Mouse (Mus musculus) yolk sac, embryonic 10.5 days (tissue): ENCODE measurements around the gene Marc2.
A peak's percentile ranks its signal among the peaks of the same experiment; 100 is the strongest.

Experiments
- DNase-seq: peaks from one replicate; pipeline ENCODE4 v3.0.0-alpha.2; 2017; ENCODE audit warnings: low spot score

Marc2 gene

DNA sequence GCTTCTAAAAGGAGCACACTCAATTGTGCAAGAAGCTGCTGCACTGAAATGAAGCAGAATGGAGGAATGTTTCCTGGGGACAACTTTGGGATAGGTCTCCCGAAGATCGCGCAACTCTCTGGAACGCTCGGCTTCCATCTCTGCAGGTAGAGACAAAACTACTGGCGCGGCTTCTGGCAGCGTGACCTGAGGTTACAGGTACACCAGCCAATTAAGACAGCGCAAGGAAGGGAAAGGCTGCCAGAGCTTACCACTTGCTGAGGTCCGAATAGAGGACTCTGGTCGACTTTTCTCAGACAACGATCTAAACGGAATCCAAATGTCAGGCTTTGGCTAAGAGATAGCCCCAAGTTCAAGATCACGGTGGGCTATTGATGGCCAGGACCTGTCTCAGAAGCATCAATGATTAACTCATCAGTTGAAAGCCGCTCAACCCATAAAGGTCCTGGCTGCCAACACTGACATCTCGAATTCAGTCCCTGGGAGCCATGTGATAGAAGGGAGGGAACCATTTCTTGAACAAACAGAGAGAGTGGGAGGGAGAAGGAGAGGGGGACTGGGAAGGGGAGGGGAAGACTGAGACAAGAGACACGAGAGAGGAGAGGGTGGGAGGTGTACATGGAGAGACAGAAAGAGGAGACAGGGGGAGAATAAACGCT, at the start of gene Marc2:
Gene Marc2 (minus strand): TSS at position 360 of the 659 bp plus-strand sequence.
- DNase-seq, result peak; percentile 66

DNA sequence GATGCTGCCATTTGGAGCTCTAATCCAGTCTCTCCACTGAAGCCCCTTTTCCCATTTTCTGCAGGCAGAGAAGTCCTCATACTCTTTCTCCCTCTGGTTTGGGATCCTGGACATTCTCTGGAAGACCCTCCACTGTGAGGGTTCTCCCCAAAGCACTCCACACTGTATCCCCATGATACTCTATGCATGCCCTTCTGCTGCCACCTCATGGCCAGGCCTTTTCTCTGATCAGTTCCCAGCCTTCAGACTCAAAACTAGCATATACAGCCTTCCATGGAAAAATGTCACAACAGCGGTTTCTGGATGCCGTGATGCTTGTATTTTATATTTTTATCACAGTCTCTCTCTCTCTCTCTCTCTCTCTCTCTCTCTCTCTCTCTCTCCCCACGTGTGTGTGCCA, 45.7 kb upstream of the Marc2 start:
- no peak for DNase-seq

DNA sequence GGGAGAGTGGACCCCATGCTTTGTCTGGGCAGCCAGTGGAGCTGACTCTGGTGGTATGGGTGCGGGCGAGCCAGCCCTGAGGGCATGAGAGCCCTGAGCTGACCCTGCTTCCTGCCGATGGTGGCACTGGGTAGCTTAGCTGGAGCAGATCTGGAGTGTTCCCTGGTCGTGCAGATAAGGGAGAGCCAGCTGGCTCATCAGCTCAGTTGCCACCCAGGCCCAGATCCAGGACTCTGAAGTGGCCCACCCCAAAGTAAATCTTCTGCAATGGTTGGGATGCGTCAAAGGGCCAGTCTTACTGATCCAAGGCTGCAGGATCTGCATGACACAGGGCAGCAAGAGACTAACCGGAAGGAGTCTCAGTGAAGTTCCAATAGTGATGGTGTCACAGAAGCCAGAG, 43.2 kb upstream of the Marc2 start:
- DNase-seq, result no peak

DNA sequence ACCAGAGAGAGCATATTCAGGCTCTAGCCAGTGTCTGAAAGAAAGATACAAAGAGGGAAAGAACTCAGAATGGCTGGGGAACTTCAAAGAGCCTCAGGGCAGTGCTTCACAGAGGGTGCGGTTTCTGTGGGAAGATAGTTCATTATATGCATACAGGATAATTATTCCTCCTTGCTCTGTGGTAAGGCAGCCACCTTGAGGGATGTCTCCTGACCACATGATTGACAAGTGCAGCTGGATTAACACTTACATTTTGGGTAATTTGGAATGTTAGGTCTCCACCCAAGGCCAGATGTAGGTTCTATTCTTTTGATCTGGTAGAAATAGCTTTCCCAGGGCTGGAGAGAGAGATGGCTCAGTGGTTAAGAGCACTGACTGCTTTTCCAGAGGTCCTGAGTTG, 39.9 kb upstream of the Marc2 start:
- DNase-seq, result no peak

DNA sequence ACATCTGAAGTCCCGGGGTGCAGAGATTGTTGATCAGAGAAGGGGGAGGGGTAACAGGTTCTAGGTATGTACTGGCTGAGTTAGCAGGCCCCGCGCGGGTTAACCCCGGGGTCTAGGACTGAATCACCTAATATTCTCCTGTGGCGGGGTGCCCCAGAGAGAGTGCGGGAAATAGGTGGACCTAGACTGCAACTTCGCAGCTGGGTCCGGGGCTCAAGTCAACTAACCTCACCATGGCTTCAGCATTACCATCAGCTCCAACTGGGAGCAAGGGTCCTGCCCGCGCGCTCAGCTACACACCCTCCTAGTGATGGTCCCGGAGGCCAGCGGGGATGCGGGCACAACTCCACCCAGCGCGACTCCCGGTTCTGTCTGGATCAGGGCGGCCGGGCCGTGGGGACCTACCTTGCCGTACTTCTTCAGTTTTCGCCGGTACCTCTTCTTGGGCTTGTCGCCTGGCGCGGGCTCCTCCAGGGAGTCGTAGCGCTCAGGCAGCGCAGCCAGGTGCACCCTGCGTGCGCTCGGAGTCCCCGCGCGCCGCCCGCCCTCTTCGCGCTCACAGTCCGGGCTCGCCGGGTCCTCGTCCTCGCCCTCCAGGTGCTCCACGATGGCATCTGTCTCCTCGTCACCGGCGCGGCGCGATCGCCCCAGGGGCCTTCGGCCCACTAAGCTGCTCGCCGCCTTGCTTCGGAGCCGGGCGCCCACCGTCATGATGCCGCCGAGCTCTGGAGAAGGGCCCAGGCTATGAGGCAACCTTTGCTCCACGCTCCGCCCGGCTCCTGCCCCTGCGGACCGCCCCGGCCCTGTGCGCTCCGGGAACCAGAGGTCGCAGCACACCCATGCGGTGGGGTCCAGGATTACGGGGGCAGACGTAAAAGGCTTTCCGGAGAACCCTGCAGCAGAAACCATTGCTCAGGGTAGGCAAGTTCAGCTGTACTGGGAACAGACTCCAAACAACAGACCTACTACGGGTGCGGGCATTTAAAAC, 36.3 kb upstream of the Marc2 start, which contains the start of gene C130074G19Rik:
Gene C130074G19Rik (minus strand): TSS at position 938 of the 988 bp plus-strand sequence.
- DNase-seq, result peak; percentile 84

DNA sequence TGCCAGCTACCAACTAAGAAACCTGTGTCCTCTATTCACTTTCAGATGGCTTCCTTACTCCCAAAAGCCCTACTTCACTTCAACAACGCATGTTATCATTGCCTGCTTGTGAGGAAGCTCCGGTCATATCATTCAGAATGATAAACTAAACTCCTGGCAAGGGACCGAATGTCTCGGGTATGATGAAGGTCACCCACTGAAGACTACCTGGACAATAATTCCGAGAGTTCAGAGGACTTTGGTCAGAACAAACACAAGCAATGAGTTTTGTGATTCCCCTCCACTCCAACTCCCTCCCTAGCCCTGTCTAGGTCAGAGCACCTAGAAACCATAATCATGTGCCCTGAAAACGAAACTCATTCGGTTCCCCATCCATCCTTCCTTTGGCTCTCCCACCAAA, 35.6 kb upstream of the Marc2 start:
- DNase-seq, result no peak

DNA sequence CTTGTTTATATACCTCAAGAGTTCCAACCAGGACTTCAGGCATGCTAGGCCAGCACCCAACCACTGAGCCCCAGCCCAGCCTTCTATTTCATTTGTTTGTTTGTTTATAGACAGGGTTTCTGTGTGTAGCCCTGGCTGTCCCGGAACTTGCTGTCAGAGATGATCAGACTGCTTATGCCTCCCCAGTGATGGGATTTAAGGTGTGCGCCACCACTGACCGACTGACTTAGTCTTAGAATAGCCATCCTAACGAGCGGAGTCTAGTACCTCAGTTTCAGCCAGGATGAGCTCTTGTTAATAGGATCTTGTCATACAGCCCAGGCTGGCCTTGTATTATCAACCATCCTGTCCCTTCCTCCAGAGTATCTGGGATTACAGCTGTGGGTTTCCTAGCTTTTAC, 35.0 kb upstream of the Marc2 start:
- no peak for DNase-seq

DNA sequence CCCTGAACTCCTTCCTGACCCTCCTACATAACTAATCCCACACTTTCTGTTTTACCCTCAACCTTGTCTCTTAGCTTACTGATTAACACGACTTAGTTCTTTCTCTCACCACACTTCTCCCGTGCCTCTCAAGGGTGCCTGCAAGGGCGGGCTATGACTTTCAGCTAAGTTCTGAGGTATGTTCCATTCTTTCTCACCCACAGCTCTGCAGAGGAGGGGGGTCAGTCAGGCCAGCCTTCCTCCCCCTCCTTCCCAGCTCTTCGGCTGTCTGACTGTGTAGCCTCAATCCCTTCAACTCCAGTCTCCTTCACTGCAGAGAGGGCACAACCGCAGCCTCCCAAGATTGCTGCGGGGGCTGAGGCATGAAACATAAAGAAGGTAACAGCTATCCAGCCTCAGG, 32.6 kb upstream of the Marc2 start:
- DNase-seq, result peak; percentile 53

DNA sequence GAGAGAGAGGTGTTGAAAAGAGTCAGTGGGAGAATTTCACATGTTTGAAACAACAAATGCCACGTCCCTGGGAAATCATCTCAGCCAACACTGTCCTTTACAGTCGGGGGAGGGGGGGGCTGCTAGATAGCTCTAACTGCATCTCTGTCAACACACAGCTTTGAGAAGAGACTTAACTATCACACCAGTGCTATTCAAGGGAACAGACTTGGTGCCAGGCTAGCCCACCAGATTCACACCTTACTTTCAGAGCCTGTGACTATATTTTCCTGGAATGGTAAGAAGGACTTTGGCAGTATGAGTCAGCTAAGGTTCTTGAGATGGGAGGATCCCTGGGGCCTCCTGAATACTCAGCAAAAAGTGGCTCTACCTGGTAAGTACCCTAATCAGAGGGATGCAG, 31.1 kb upstream of the Marc2 start:
- no peak for DNase-seq

DNA sequence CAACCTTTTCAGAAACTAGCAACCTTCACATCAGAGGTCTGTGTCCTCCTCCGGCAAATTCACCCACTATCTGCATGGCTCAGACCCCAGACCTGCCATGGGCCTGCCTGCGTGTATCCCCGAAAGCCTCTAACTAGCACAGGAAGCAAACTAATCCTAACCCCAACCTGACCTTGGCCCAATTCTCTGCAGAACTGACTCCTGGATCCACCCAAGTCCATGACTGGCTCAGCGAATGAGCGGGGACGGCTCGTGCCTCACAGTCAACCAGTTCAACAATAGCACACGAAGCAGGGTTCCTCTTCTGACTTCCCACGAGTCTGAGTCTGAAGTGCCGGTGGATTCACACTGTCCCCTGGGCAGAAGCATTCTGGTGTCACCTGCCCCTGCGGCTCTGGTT, 27.7 kb upstream of the Marc2 start:
- no peak for DNase-seq

DNA sequence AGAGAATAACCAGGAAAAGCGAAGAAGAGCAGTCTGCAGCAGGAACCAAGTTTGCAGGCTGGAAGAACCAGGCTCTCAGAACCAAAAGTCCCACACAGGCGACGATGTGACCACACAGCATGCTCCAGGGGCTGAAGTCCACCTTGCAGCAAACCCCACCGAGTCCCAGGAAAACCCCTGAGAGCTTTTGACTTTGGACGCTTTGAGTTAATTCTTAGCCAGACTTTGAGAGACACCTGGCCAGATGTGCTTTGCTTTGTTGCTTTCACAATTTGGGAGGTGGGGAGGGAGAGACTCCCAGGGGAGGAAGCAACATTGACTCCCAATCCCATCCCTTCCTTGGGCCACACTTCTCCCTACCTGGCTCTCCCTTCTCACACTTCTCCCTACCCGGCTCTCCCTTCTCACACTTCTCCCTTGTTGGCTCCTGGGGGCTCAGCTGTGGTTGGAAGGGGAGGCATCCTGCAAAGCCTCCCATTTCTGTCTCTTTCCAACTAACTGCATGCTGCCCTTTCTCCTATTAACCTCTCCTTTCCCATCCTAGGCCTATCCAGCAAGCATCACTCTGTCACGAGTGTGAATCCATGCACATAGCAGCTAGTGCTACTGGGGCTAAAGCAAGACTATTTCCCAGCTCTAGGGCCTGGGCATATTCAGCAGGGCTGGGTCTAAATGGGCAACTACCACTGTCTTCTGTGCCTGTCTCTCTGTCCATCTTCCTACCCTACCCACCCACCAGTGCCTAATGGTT, 26.0 kb upstream of the Marc2 start:
- DNase-seq, result peak; percentile 85

DNA sequence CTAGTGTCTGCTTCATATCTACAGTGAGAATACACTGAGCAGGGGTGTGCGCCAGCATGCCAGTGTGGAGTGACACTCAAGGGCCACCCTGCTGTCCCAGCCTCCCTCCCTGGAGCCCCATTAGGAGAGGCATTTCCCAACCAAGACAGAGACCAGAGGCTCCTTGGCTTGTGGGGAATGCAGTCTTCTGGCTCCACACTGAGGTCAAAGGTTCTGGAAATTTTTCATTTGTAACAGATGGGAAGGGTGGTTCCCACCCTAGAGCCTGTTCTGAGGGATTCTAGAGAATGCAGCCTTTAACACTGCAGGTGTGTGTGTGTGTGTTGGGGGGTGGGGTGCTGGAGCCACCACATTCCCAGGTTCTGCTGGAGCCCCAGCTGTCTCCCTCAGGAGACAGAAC, 25.3 kb upstream of the Marc2 start:
- peak; percentile 79 for DNase-seq

DNA sequence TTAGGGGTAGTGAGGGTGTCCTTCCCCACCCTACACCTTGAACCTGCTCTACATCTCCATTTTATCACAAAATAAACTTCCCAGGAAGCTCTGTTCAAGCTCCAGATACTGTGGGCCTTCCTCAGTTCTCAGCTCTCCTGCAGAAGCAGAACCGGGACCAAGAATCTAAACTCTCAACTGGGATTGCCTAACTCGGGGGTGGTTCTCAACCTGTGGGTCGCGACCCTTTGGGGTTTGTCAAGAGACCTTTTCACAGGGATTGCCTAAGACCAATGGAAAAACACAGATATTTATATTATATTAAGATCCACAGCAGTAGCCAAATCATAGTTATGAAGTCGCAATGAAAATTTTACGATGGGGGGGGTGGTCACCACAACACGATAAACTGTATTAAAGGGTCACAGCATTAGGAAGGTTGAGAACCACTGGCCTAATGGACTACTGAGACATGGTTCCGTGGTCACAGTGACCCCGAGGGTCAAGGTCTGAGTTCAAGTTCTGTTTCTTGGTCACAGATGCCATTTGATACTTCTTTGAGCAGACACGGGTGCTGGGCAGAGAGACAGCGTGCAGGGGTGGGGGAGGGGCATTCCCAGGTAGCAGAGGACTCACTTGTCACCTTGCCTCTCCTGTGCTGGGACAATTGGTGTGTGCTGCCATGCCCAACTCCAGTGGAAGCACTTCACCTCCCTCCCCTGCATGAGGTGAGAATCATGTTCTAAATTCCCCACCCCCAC, 24.6 kb upstream of the Marc2 start:
- DNase-seq, result no peak

DNA sequence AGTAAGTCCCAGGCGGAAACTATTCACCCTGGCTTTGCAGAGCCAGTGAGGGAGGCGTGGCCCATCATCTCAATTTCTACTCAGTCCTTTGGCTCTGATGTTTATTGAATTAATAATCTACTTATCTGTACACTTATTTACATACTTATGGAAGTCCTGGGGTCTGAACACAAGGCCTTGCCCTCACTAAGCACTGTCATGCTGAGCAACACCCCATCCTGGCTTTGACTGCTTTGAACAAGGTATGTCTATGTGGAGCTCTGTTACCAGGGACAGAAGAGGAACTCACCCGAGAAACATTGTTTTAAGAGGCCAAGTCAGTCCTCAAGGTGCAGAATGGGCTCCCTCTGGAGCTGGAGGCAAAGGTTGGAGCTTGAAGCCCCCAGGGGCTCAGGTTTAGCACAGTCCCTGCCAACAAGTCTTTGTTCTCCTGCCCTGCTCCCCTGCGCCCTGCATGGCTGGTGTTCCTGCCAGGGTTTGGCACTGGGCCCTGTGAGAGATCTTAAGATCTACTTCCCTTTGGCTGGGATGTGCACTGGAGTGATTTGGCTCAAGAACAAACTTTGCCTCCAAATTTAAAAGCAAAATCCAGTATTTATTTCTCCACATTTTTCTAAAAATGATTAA, 23.8 kb upstream of the Marc2 start:
- no peak for DNase-seq

DNA sequence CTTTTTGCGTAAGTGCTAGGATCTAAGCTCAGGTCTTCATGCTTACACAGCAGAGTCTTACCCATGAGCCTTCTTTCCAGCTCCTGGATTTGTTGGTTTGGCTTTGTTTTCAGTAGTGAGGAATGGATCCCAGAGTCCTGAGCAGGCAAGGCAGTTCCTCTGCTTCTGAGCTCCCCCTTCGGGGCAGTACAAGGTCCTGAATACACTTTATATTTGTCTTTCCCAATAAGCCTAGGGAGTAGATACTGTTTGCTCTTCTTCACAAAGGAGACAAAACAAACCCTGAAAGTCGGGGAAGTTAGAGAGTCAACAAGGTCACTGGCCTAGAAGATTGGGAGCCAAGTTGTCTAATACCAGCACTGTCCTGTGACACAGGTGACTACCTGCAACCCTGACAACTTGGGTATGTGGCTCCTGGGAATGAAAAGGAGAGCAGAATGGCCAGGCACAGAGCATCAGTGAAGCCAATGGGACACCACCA, 21.4 kb upstream of the Marc2 start:
- DNase-seq, result peak; percentile 79

DNA sequence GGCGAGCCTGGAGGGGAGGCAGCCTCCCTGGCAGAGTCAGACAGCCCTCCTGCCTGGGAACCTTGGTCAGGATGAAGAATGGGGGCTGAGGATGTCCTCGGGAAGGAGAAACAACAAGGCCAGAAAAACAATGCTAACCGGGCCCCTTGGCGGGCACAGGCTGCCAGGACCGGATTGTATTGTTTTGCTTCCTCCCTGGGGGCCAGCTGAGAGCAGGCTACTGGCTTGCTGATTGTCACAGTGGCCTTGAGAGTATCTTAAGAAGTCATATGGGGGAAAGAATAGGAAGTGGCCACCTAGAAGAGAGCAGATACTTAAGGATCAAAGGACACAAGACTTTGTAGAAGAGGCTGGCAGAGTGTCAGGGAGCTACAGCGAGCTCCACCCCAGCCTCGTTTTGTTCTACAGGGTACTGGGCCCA, 18.1 kb upstream of the Marc2 start:
- DNase-seq, result no peak

DNA sequence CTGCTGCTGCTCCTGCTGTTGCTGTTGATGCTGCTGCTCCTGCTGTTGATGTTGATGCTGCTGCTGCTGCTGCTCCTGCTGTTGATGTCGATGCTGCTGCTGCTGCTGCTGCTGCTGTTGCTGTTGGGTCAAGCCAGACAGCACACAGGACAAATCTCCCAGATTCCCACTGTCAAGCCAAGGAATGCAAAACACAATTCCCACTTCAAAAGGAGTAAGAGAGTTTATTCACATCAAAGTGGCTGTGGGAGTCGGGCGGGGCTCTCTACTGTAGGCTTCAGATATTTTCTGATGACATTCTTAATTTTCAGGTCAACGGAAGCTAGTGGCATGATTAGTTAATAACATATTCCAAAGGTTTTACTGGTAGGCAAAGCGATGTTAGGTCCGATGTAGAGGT, 16.4 kb upstream of the Marc2 start:
- no peak for DNase-seq

DNA sequence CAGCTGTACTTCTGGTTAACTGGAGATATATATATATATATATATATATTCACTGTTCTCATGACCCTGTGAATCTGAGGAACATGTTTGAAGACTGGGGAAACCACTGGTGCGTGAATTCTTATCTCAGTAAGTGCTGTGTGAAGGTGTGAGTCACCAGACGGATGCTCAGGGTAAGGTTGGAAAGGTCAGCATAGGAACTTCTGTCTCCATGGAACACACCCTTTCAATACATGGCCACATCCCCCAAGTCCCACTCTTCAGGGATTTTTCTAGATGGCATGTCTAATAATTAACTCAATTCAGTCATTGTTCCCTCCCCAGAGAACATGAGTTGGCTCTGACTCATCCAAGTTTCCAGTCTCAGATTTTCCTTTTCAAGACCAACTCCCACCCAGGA, 15.3 kb upstream of the Marc2 start:
- no peak for DNase-seq

DNA sequence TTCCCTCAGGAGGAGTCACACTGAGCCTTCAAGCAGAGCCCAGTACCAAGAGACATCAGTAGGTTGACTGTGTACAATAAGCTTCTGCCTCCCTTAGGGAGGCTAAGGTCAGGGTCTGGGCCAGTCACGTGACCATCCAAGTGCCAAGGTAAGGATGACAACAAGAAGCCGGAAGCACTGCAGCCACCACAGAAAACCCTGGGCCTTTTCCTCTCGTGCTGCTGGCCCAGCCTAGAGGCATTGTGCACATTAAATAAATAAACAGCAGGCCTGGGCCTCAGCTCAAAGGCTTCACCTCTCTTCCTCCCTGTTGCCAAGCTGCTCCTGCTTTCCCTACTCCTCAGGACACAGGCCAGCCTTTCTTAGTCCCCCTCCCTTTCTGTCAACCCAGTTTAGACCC, 14.0 kb upstream of the Marc2 start:
- no peak for DNase-seq

DNA sequence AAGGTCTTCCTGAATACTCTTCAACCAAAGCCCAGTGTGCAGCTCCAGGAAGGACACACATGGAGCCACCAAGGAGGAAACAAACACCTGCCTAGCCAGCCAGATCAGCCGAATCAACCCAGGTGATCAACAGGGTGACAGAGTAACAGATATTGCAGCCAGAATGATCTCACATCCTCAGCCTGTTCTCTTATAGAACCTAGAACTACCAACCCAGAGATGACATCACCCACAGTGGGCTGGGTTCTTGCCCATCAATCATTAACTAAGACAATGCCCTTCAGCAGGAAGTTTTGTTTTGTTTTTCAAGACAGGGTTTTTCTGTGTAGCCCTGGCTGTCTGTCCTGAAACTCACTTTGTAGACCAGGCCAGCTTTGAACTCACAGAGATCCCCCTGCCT, 12.0 kb upstream of the Marc2 start:
- peak; percentile 64 for DNase-seq

DNA sequence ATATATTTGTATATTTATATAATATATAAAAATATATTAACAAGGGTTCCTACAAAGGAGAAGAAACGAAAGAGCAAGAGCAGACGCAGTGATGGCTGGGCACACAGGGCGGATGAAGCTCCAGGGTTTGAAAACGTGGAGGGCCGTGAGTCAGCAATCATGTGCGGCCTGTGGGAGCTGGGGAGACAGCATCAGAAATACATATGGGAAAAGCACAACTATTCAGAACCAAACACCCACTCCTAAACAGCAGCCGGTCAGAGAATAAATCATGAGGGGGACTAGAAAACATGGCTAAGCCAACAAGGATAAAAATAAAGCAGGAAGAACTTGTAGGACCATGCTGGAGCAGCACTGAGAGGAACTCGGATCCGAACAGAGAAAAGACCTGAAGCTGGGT, 11.0 kb upstream of the Marc2 start:
- no peak for DNase-seq
